Mouse (Mus musculus): ENCODE results near the gene Srek1ip1. TPM values are rescaled to one million over a fixed set of nuclear protein-coding genes. Genes with fewer than 3 reads are reported as not detected.

The Srek1ip1 gene
- polyA plus RNA-seq, 1 experiment from 2014 or later: 16.1 TPM

- H3K27me3 ChIP-seq (ENCODE audit: insufficient read depth, poor library complexity, severe bottlenecking): no peaks in the 10 kb centered on the region
- peaks cover 16% of the 10 kb centered on the region for H3K4me1 ChIP-seq
- WGBS: under 1% methylated on average over 50 of the region's 50 CpGs
- peak; percentile 93 for DNase-seq (ENCODE audit: low spot score)
- H3K4me3 ChIP-seq: peak within 1 kb of the TSS; percentile 78
- H3K9me3 ChIP-seq: no peaks in the 10 kb centered on the region
- no peaks in the 10 kb centered on the region for H3K36me3 ChIP-seq
- peak within 1 kb of the TSS; percentile 96 for H3K27ac ChIP-seq
Observed at GRCm38 (mm10) chr13:104816635-104817571, 24.6 kb downstream of the Srek1ip1 start, which contains the start of gene Cwc27. Cwc27 (minus strand) TSS chr13:104817142.

GRCm38 (mm10) chr13:104817696-104818095, 25.4 kb downstream of the Srek1ip1 start:
- WGBS: 52% methylated on average over 12 of the region's 12 CpGs
- Histone ChIP-seq H3K9me3 (no peaks in the 10 kb centered on the region), H3K27ac (peak overlapping the region; percentile 96), H3K4me1 (peaks cover 23% of the 10 kb centered on the region), H3K27me3 (ENCODE audit: insufficient read depth, poor library complexity, severe bottlenecking) (no peaks in the 10 kb centered on the region), H3K36me3 (no peaks in the 10 kb centered on the region), H3K4me3 (peak overlapping the region; percentile 78)
- no peak for DNase-seq (ENCODE audit: low spot score)

GRCm38 (mm10) chr13:104821192-104821591, 28.9 kb downstream of the Srek1ip1 start:
- DNase-seq (ENCODE audit: low spot score): no peak
- Histone ChIP-seq H3K27me3 (ENCODE audit: insufficient read depth, poor library complexity, severe bottlenecking) (no peaks in the 10 kb centered on the region), H3K9me3 (no peaks in the 10 kb centered on the region), H3K4me1 (peaks cover 17% of the 10 kb centered on the region), H3K36me3 (peaks cover 5% of the 10 kb centered on the region; the same call in 1 of the 2 replicates), H3K4me3 (no peak overlapping the region), H3K27ac (no peak overlapping the region)

- H3K27me3 ChIP-seq (ENCODE audit: insufficient read depth, poor library complexity, severe bottlenecking): no peaks in the 10 kb centered on the region
- H3K9me3 ChIP-seq: no peaks in the 10 kb centered on the region
- H3K27ac ChIP-seq: no peak overlapping the region
- no peak overlapping the region for H3K4me3 ChIP-seq
- H3K4me1 ChIP-seq: peaks cover 17% of the 10 kb centered on the region
- H3K36me3 ChIP-seq: peaks cover 7% of the 10 kb centered on the region
- DNase-seq (ENCODE audit: low spot score): no peak
- 81% methylated on average over 1 of the region's 1 CpGs for WGBS
Observed at GRCm38 (mm10) chr13:104821908-104822307, 29.6 kb downstream of the Srek1ip1 start.

GRCm38 (mm10) chr13:104822411-104822838, 30.1 kb downstream of the Srek1ip1 start:
- Histone ChIP-seq H3K27me3 (ENCODE audit: insufficient read depth, poor library complexity, severe bottlenecking) (no peaks in the 10 kb centered on the region), H3K27ac (peak overlapping the region; percentile 29; the same call in 1 of the 2 replicates), H3K4me3 (peak overlapping the region; percentile 35), H3K36me3 (peaks cover 12% of the 10 kb centered on the region), H3K9me3 (no peaks in the 10 kb centered on the region), H3K4me1 (peaks cover 17% of the 10 kb centered on the region)
- DNase-seq (ENCODE audit: low spot score): peak; percentile 79
- WGBS: 23% methylated on average over 8 of the region's 8 CpGs

- Histone ChIP-seq H3K27me3 (ENCODE audit: insufficient read depth, poor library complexity, severe bottlenecking) (no peaks in the 10 kb centered on the region), H3K4me1 (peaks cover 9% of the 10 kb centered on the region), H3K9me3 (no peaks in the 10 kb centered on the region), H3K36me3 (peaks cover 41% of the 10 kb centered on the region), H3K27ac (no peak overlapping the region), H3K4me3 (no peak overlapping the region)
- WGBS: 61% methylated on average over 2 of the region's 2 CpGs
- DNase-seq (ENCODE audit: low spot score): no peak
Observed at GRCm38 (mm10) chr13:104825470-104825869, 33.2 kb downstream of the Srek1ip1 start.

- no peak overlapping the region for H3K4me3 ChIP-seq
- 91% methylated on average over 13 of the region's 13 CpGs for WGBS
- H3K4me1 ChIP-seq: no peaks in the 10 kb centered on the region
- peaks cover 85% of the 10 kb centered on the region for H3K36me3 ChIP-seq
- H3K9me3 ChIP-seq: no peaks in the 10 kb centered on the region
- DNase-seq (ENCODE audit: low spot score): no peak
- H3K27me3 ChIP-seq (ENCODE audit: insufficient read depth, poor library complexity, severe bottlenecking): no peaks in the 10 kb centered on the region
- H3K27ac ChIP-seq: no peak overlapping the region
Observed at GRCm38 (mm10) chr13:104832811-104833210, 40.5 kb downstream of the Srek1ip1 start.

- Histone ChIP-seq H3K36me3 (peaks cover 56% of the 10 kb centered on the region), H3K4me1 (no peaks in the 10 kb centered on the region), H3K27me3 (ENCODE audit: insufficient read depth, poor library complexity, severe bottlenecking) (no peaks in the 10 kb centered on the region), H3K4me3 (no peak overlapping the region), H3K9me3 (no peaks in the 10 kb centered on the region), H3K27ac (no peak overlapping the region)
- no peak for DNase-seq (ENCODE audit: low spot score)
- WGBS: 57% methylated on average over 7 of the region's 7 CpGs
Observed at GRCm38 (mm10) chr13:104837628-104838027, 45.3 kb downstream of the Srek1ip1 start.

- no peak for DNase-seq (ENCODE audit: low spot score)
- no peaks in the 10 kb centered on the region for H3K4me1 ChIP-seq
- H3K27me3 ChIP-seq (ENCODE audit: insufficient read depth, poor library complexity, severe bottlenecking): no peaks in the 10 kb centered on the region
- H3K4me3 ChIP-seq: no peak overlapping the region
- H3K27ac ChIP-seq: no peak overlapping the region
- WGBS: 64% methylated on average over 4 of the region's 4 CpGs
- H3K36me3 ChIP-seq: peaks cover 22% of the 10 kb centered on the region; the same call in 1 of the 2 replicates
- H3K9me3 ChIP-seq: no peaks in the 10 kb centered on the region
Observed at GRCm38 (mm10) chr13:104841937-104842336, 49.7 kb downstream of the Srek1ip1 start.

- H3K27ac ChIP-seq: no peak overlapping the region
- no peaks in the 10 kb centered on the region for H3K9me3 ChIP-seq
- no peaks in the 10 kb centered on the region for H3K27me3 ChIP-seq (ENCODE audit: insufficient read depth, poor library complexity, severe bottlenecking)
- no peak overlapping the region for H3K4me3 ChIP-seq
- peaks cover 8% of the 10 kb centered on the region; the same call in 1 of the 2 replicates for H3K36me3 ChIP-seq
- H3K4me1 ChIP-seq: no peaks in the 10 kb centered on the region
- no peak for DNase-seq (ENCODE audit: low spot score)
- WGBS: 79% methylated on average over 11 of the region's 13 CpGs
Observed at GRCm38 (mm10) chr13:104843295-104844089, 51.2 kb downstream of the Srek1ip1 start.

GRCm38 (mm10) chr13:104853645-104854044, 61.4 kb downstream of the Srek1ip1 start:
- 75% methylated on average over 2 of the region's 2 CpGs for WGBS
- no peaks in the 10 kb centered on the region for H3K27me3 ChIP-seq (ENCODE audit: insufficient read depth, poor library complexity, severe bottlenecking)
- no peaks in the 10 kb centered on the region for H3K9me3 ChIP-seq
- DNase-seq (ENCODE audit: low spot score): no peak
- H3K27ac ChIP-seq: no peak overlapping the region
- H3K4me3 ChIP-seq: no peak overlapping the region
- no peaks in the 10 kb centered on the region for H3K4me1 ChIP-seq
- no peaks in the 10 kb centered on the region for H3K36me3 ChIP-seq

GRCm38 (mm10) chr13:104863127-104863979, 71.1 kb downstream of the Srek1ip1 start, which contains the start of gene Shisal2b:
Shisal2b (minus strand) TSS chr13:104863893.
- Histone ChIP-seq H3K9me3 (no peaks in the 10 kb centered on the region), H3K27me3 (ENCODE audit: insufficient read depth, poor library complexity, severe bottlenecking) (peaks cover 22% of the 10 kb centered on the region), H3K36me3 (no peaks in the 10 kb centered on the region), H3K4me1 (peaks cover 8% of the 10 kb centered on the region), H3K4me3 (peak within 1 kb of the TSS; percentile 64), H3K27ac (peak within 1 kb of the TSS; percentile 62)
- 4% methylated on average over 38 of the region's 38 CpGs for WGBS
- peak; percentile 80 for DNase-seq (ENCODE audit: low spot score)

Measured in heart, embryonic 10.5 days (tissue).